Mouse (Mus musculus) heart, postnatal 36 days (tissue): ENCODE measurements around the gene Npvf. TPM values are rescaled to one million over a fixed set of nuclear protein-coding genes. Genes with fewer than 3 reads are reported as not detected.
"Not testable (repeated sequence)": the region's sequence is repeated elsewhere in the genome, so short reads cannot be mapped to it uniquely, and the experiment has no call there.

ENCODE experiments used
- DNase-seq, 2 experiments: peaks; one replicate each; pipeline ENCODE4 v3.0.0; 2021 to 2022
- intact Hi-C: fragments of 180-260 bp; cut with DNase I; formaldehyde crosslinking; loops from one replicate; pipeline ENCODE4 v1.15.1; 2025
- total RNA-seq, 2 experiments: library from RNA; stranded (reverse); gene quantifications; 2 replicates each; pipeline ENCODE4 v1.2.3; 2021

The Npvf gene
- total RNA-seq, 2 experiments from 2014 or later: not detected

DNA sequence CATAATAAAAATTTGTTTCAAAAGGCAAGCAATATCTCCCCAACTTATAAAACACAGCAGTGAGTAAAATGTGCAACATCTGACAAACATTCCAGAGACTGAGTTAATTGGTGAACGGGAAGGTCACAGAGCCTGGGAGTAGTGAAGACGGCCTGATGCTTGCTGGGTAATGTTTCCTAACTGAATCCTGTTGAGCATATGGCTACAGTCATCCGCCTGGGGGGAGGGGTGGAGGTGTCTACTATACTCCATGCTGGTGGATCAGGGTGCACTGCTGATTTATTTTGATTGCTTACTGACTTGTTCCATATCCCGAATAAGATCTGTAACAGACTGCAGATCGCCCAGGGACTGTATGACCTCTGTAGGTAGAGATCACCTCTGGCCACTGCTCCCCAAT is 12.3 kb downstream of the Npvf start:
- intact Hi-C loops: no loop called here

GRCm38 (mm10) chr6:50640377-50640776 is 13.9 kb downstream of the Npvf start:
- intact Hi-C loops: no loop called here
- no peak for DNase-seq

More for the DNA sequence above, 12.3 kb downstream of the Npvf start:
- no peak for DNase-seq

DNA sequence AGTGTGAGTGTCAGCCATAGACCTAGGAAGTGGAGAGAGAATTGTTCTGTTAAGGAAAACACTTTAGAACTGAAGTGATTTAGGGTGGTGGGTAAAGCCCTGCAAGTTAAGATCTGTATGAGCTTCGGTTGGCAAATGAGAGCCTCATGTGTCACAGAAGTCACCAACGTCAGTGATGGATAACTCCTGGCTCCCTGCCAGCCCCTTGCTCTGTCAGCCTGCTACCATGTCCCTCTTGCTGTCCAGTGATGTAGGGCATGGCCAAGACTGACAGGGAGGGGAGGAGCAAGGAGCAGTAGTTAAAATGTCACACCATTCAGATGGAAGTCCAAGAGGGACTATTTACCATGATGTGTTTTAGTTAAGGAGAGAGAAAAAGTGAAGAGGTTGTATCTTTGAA is 14.6 kb downstream of the Npvf start:
- intact Hi-C loops: no loop called here

GRCm38 (mm10) chr6:50626170-50626569 is 28.1 kb downstream of the Npvf start:
- intact Hi-C loops: not testable (repeated sequence)

More for the DNA sequence above, 14.6 kb downstream of the Npvf start:
- no peak for DNase-seq

DNA sequence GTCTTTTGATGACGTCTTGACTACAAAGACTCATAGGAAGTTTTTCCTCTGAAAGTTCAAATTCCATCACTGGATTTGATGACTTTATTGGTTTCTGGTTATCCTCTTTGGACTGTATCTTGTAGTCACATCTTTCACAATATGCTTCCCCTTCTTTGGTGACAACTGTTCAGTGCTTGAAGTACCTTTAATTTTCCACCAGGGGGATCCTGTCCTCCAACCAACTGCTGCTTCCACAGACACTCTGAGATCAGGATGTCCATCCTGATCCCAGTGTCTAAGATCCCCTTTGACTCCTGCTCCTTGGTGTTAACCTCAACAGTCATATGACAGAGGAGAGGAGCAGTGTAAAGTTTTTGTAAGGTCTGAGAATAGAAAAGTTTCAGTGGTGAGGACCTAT is 36.0 kb downstream of the Npvf start:
- intact Hi-C loops, DNase-seq: not testable (repeated sequence)

More at GRCm38 (mm10) chr6:50626170-50626569, 28.1 kb downstream of the Npvf start:
- not testable (repeated sequence) for DNase-seq

GRCm38 (mm10) chr6:50601620-50602019 is 52.6 kb downstream of the Npvf start:
- intact Hi-C loops: no loop called here
- DNase-seq: peak in 1 of 2 experiments; percentile 16

Other genes with a start within 250 kb of the Npvf start
- gene Osbpl3, start 198.2 kb downstream of the Npvf start, total RNA-seq: 10 to 100 TPM; 24.0 to 35.0 TPM
- gene Cycs, start 87.9 kb downstream of the Npvf start, total RNA-seq: 100 to 1,000 TPM; 168 to 176 TPM
- under 1 TPM; 0.27 to 0.36 TPM for gene 4921507P07Rik, start 57.8 kb downstream of the Npvf start, total RNA-seq